Mouse (Mus musculus): ENCODE data around the gene Cdkal1. TPM values are rescaled to one million over a fixed set of nuclear protein-coding genes. Genes with fewer than 3 reads are reported as not detected.

Cdkal1 gene
- 9.5 TPM for polyA plus RNA-seq (2015; fragmentation: Illumina TruSeq; extraction: RNeasy Lipid Tissue Mini Kit (QIAGEN cat#74804); ENCODE audit: low read depth, low replicate concordance)

GRCm38 (mm10) chr13:29855281-29856031, at the start of gene Cdkal1:
Cdkal1 (minus strand) TSS chr13:29855674.

Other genes with a start within 250 kb of the Cdkal1 start
- gene E2f3, start 130.4 kb upstream of the Cdkal1 start, polyA plus RNA-seq (2015; fragmentation: Illumina TruSeq; extraction: RNeasy Lipid Tissue Mini Kit (QIAGEN cat#74804); ENCODE audit: low read depth, low replicate concordance): 14.7 TPM